Mouse (Mus musculus): Measurements from ENCODE around the gene Armh2.

Armh2 gene

DNA sequence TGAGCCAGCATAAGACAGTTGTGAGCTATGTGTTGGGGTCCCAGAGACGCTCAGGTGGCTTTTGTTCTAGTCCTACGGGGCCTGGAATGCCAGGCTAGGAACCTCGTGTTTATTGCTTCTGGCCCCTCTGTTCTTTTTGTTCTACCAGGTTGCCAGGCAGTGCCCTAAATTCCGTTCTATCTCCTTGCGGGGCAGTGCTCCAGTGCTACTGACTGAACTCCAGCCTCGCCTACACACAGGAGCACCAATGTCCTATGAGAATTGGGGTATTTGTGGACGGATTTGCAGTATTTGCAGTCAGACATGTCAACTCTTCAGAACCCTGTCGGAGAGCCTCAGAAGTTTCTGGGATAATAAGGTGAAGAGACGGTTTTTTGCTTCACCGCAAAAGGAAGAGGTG, at the start of gene Armh2:
Gene Armh2 (plus strand): TSS at position 205 of the 400 bp plus-strand sequence.
- DNase-seq (ENCODE audit: low read depth, low spot score) = no peak

- DNase-seq (ENCODE audit: low read depth, low spot score) = no peak
Observed at GRCm38 (mm10) chr13:24693312-24693711, 47.7 kb upstream of the Armh2 start.

DNA sequence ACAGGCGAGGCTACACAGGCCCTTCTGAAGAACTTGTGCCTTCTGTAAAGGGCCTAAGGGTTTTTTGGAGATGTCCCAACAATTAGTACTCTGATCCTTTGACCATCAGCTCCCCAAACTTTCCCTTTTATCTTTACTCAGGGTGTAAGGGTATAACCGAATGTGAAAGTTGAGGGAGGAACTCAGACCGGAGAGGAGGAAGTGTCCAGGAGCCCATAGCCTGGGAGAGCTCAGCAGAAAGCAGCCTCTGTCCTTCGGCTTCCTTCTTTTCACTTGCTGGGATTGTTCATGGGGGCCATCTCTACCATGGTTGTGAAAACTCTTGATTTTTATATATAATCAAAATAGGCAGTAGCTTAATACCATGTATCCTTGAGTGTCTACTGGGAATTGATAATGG, 42.3 kb upstream of the Armh2 start:
- no peak for DNase-seq (ENCODE audit: low read depth, low spot score)

DNA sequence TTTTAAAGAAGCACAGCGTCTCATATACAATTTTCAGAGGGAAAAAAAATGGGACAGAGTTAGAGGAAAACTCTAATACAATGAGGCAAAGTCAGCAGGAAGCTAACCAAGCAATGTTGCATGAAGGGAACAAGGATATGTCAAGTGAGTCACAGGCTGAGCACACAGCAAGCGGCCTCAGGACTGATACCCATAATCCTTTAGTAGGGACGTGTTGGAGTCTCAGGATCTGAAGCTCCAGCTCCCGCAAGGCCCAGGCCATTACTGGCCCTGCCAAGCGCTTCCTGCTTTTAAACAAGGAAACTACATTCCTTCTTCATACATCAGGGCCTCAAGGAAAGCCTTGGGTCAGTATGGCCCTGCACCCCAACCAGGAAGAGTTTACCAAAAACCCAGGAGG, 38.9 kb upstream of the Armh2 start:
- no peak for DNase-seq (ENCODE audit: low read depth, low spot score)

DNA sequence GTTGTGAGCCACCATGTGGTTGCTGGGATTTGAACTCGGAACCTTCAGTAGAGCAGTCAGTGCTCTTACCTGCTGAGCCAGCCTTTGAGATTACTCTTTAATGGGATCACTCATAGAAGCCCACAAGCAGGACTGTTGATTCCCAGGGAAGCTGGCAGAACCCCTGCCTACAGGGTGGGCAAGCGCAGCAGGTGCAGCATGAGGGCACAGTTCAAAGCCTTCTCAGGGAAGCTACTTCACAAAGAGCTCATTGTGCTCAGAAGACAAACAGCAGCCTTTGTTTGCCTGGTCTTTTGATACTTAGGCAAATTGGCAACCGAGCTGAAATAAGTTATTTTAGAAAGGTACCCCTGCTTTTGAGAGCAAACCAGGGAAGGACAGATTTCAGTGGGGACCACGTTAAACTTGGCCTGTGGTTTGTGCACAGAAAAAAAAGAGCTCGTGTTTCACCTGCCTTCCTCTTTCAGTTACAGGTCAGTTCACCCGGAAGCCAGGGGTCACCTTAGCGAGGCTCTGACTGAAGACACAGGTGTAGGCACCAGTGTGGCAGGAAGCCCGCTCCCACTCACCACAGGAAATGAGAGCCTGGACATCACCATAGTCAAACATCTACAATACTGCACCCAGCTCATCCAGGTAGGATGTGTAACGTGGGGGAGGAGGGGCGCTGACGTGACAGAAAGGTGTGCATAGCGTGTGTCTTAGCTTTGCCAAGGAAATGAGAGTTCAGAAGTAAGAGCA, 31.2 kb upstream of the Armh2 start:
- no peak for DNase-seq (ENCODE audit: low read depth, low spot score)

GRCm38 (mm10) chr13:24710968-24711367, 30.1 kb upstream of the Armh2 start:
- DNase-seq (ENCODE audit: low read depth, low spot score) = no peak

GRCm38 (mm10) chr13:24712581-24713130, 28.4 kb upstream of the Armh2 start:
- DNase-seq (ENCODE audit: low read depth, low spot score) = no peak

DNA sequence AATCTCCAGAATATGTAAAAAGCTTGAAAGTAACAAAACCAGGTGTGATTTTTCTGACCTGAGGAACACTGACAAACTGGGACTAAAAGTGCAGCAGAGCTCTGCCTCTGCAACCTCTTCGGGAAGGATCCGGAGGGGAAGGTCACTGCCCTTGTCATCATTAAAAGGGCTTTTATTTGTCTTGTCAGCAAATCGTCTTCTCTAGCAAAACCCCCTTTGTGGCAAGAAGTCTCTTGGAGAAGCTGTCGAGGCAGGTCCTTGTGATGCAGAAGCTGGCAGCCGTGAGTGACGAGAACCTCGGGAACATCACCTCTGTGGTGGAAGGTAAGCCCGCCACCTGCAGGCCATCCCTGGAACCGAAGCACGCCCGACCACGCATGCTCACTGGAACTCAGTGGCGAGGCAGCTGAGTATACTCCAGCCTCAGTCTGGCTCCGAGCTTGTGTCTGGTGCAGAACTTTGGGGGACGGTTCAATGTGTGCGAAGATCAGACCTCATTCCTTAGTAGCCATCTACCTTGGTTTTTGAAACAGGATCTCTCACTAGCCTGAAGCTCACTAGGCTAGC, 27.5 kb upstream of the Armh2 start:
- DNase-seq (ENCODE audit: low read depth, low spot score) = peak; percentile 64

DNA sequence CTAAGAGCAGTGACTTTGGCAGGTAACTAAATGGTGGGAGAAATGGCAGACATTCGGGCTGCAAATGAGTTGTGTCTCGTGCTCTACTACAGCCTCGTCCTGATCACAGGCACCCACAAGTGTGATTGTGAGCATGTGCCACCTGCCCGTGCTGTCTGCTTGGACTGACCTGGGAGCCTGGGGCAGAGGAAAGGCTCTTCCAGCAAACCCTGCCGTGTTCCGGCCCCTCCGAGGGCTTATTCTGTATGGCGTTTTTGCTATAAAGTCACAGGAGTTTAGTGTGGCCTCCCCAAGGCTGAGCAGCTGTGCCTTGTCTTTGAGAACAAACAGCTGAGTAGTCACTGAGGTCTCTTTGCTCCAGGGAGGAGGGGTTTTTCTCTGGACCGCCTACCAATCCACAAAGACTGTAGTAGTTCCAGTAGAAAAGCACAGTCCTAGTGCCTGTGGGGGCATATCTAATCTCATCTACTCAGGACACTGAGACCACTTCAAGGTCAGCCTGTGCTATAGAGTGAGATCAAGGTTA, 26.6 kb upstream of the Armh2 start:
- DNase-seq (ENCODE audit: low read depth, low spot score) = no peak

DNA sequence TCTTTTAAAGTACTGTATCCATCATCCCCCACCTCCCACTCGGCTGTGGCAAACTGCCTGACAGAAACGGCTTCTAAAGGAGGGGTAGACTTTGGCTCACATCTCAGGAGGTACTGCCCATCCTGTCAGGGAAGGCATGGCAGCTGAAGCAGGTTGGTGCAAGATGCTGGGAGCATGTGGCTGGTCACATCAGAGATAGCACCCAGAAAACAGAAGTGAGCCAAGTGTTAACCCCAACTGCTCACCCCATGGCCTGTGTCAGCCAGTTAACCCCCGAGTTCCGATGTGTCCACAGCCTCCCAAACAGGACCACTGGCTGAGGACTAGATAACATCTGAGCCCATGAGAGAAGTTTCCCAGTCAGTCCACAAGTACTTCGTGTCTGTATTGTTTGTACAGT, 25.4 kb upstream of the Armh2 start:
- DNase-seq (ENCODE audit: low read depth, low spot score) = no peak

GRCm38 (mm10) chr13:24716441-24716840, 24.6 kb upstream of the Armh2 start:
- DNase-seq (ENCODE audit: low read depth, low spot score) = no peak

- no peak for DNase-seq (ENCODE audit: low read depth, low spot score)
Observed at GRCm38 (mm10) chr13:24717677-24718076, 23.4 kb upstream of the Armh2 start.

DNA sequence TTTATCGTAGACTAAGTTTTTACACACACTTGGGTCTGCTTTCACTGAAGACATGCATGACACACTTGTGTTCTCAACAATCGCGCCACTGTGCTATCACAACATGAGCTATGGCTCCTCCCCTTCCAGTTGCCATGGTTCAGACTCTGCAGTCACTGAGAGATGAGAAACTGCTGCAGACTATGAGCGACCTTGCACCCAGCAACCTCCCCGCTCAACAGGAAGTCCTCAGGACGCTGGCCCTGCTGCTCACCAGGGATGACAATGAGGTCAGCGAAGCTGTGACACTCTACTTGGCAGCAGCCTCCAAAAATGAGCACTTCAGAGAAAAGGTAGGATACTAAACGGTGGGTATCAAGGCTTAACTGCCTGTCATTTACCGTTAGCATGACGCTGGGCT, 19.5 kb upstream of the Armh2 start:
- DNase-seq (ENCODE audit: low read depth, low spot score) = no peak

DNA sequence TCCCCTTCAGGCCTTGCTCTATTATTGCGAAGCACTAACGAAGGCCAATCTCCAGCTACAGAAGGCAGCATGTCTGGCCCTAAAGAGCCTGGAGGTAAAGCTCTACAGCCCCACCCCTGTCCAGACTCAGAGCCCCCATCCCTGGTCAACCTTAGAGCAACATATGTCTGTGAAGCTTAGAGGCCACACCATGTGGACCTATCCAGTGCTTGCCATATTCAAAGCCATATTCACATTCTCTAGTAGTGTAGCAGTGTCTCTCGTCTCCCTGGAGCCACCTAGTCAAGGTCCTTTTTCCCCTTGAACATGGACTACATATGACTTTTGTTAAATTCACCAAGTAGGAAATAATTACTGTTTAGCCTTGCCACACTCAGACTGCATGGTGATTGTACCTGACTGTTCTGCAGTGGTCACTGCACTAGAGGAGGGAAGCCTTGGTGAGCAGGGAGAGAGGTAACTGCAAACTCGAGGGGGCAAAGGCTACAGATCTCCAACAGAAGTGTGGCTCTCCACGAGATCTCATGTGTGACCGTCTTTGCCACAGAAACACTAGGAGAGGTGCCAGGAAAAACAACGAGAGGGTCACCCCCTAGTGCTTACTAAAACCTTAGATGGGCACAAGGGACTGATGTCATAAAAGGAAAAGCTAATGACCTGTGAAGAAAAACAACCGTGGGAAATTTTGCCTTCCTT, 17.2 kb upstream of the Armh2 start:
- no peak for DNase-seq (ENCODE audit: low read depth, low spot score)

DNA sequence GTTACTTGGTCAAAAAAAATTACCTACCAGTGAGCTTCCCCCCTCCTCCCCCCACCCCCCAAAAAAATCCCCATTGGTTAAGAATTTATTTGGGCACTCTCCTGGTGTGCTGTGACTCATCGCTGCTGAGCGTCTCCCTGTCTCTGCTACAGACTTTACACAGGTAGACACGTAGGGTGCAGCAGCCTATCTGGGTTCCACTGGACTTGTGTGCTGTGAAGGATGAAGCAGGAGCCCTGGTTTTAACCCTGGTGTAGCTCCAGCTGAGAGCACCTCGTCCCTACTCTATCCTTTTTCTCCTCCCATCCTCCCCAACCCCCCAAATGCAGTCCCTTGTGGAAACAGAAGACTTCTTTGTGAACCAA, 16.7 kb upstream of the Armh2 start:
- DNase-seq (ENCODE audit: low read depth, low spot score) = no peak

- DNase-seq (ENCODE audit: low read depth, low spot score) = no peak
Observed at GRCm38 (mm10) chr13:24729128-24729527, 11.9 kb upstream of the Armh2 start.

- no peak for DNase-seq (ENCODE audit: low read depth, low spot score)
Observed at GRCm38 (mm10) chr13:24734502-24734901, 6.5 kb upstream of the Armh2 start.

DNA sequence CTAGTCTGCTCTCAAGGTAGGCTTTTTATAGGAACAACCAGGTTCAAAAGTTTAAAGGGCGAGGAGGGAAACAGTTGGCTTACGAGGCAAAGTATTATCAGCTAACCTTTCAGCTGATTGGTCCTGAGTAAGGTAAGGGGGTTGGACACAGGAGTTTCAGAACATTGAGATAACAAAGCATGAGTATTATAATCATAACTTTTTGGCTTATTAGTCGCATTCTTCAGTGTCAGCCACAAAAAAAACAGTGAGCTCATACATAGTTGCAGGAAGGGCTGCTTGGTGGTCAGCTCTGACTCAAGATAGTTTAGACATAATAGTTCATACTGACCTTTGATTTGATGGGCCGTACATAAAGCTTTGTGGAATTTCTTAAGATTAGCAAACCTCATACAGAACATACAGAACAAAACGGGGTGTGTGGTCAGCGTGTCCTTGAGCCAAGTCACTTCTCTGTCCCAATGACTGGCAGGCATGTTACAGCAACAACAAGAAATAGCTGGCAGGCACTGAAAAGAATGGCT, 5.4 kb upstream of the Armh2 start:
- DNase-seq (ENCODE audit: low read depth, low spot score) = no peak

DNA sequence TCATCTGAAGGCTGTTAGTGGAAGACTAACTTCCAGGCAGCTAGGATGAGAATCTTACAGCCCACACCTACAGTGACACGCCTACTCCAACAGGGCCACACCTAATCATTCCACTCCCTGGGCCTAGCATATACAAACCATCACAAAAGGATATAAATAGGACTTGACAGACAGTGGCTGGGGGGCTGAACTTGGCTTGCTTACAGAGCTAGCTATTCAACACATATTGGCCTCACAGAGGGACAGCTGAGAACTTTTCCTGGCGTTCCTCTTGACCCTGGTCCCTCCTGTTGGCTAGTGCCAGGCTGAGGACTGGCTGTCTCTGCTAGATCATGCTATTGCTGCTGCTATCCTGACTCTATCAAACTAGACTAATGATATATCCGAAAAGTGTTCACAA, 6.8 kb downstream of the Armh2 start:
- no peak for DNase-seq (ENCODE audit: low read depth, low spot score)

GRCm38 (mm10) chr13:24750807-24751206, 9.8 kb downstream of the Armh2 start:
- no peak for DNase-seq (ENCODE audit: low read depth, low spot score)

DNA sequence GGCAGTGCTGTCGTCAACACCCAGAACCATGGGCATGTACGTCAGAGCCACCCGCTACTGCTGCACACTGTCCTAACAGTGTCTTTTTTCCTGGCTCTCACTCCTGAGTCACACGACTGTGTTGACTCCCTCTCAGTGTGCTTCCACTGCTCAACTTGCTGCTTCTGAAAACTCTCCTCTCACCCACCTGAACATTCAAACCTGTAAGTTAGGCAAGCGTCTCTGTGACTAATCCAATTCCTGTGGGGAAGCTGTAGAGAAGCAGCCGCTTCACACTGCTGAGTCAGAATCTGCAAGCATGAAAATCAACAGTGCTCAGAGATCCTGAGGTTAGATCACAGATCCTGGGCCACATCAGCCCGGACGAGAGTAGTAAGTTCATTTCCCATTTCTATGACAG, 10.4 kb downstream of the Armh2 start:
- no peak for DNase-seq (ENCODE audit: low read depth, low spot score)

GRCm38 (mm10) chr13:24756756-24757155, 15.7 kb downstream of the Armh2 start:
- DNase-seq (ENCODE audit: low read depth, low spot score) = no peak
